In the genomic region with DNA sequence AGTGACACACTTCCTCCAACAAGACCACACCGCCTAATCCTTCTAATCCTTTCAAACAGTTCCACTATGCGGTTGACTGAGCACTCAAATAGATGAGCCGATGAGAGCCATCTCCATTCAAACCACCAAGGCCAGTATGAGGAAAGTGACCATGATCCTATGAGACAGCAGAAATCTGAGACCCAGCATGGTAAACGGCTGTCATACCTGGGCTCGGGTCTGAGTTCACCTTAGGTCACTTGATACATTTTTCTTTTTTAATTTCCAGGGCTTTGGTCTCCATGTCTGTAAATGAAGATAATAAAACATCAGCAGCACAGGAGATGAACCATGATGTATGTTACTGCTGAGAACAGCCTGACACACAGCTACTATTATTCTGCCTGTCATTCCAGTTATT, we compare ENCODE assay signal across 24 mouse cellular contexts. TPM values are rescaled to one million over a fixed set of nuclear protein-coding genes. Genes with fewer than 3 reads are reported as not detected.
DNase-seq lines count a peak whose midpoint lies in the region; ATAC-seq and TF ChIP-seq lines count a peak whose summit lies in the region.
"Had no signal": no experiment of that assay in that cellular context is flagged by ENCODE, and none has a peak within 500 bp of the region (broad histone marks: within the 10 kb centered on the region; RNA-seq: fewer than 3 reads in every experiment).

No protein-coding gene starts in this region.

- no peak for TF ChIP-seq CTCF in heart, adult 2 months (IDR thresholded peaks at IDR 0.05)
- TF ChIP-seq CTCF in midbrain, postnatal 0 days (IDR thresholded peaks at IDR 0.05) = no peak
- TF ChIP-seq CTCF in liver, postnatal 0 days (IDR thresholded peaks at IDR 0.05; ENCODE audit: low read depth) = no peak

- no peak for TF ChIP-seq POLR2A in heart, adult 2 months (IDR thresholded peaks at IDR 0.05; ENCODE audit: insufficient read depth, low read depth, low read length)

- H3K79me2 ChIP-seq in heart, adult 2 months (replicated peaks; ENCODE audit: control insufficient read depth, insufficient read depth, low read length) = no peaks in the 10 kb centered on the region

- H3K9ac ChIP-seq in heart, embryonic 11.5 days (ENCODE audit: low read depth, low read length) = no peak overlapping the region
- H3K9ac ChIP-seq in heart, adult 2 months (ENCODE audit: low read depth, low read length) = no peak overlapping the region
- no peak overlapping the region for H3K9ac ChIP-seq in midbrain, postnatal 0 days (replicated peaks; ENCODE audit: low read length, poor library complexity, severe bottlenecking)
- peak overlapping the region; percentile 68 for H3K9ac ChIP-seq in liver, postnatal 0 days (replicated peaks)
- H3K9ac ChIP-seq: forebrain, embryonic 12.5 days; limb, embryonic 12.5 days; midbrain, embryonic 12.5 days had no signal

- no peak overlapping the region for H3K4me3 ChIP-seq in heart, embryonic 11.5 days (ENCODE audit: low read depth, low read length)
- H3K4me3 ChIP-seq in heart, adult 2 months = no peak overlapping the region
- no peak overlapping the region for H3K4me3 ChIP-seq in midbrain, embryonic 10.5 days
- no peak overlapping the region for H3K4me3 ChIP-seq in midbrain, postnatal 0 days (ENCODE audit: low read depth, low read length)
- H3K4me3 ChIP-seq in liver, postnatal 0 days (ENCODE audit: low read depth, low read length) = peak overlapping the region; percentile 25; the same call in 1 of the 2 replicates
- H3K4me3 ChIP-seq: embryonic facial prominence, embryonic 10.5 days; forebrain, embryonic 12.5 days; layer of hippocampus, adult 2 months; limb, embryonic 12.5 days; midbrain, embryonic 12.5 days had no signal

- intact Hi-C loops in heart, adult 2 months (cut with DNase I) = no loop called here

- no peaks in the 10 kb centered on the region for H3K9me3 ChIP-seq in heart, embryonic 11.5 days (replicated peaks; ENCODE audit: control insufficient read depth, low read length)
- H3K9me3 ChIP-seq in midbrain, embryonic 10.5 days (replicated peaks) = peaks cover 11% of the 10 kb centered on the region
- no peaks in the 10 kb centered on the region for H3K9me3 ChIP-seq in midbrain, postnatal 0 days (ENCODE audit: low read length)
- no peaks in the 10 kb centered on the region for H3K9me3 ChIP-seq in liver, postnatal 0 days (ENCODE audit: low read length)

- 90% methylated on average over 5 of the region's 5 CpGs for WGBS in heart, embryonic 11.5 days (ENCODE audit: insufficient replicate concordance)
- WGBS in heart, adult 2 months = 97% methylated on average over 5 of the region's 5 CpGs
- 92% methylated on average over 5 of the region's 5 CpGs for WGBS in midbrain, embryonic 10.5 days
- 86% methylated on average over 5 of the region's 5 CpGs for WGBS in midbrain, postnatal 0 days
- 88% methylated on average over 5 of the region's 5 CpGs for WGBS in liver, postnatal 0 days (ENCODE audit: insufficient replicate concordance)

- no peak overlapping the region for H3K4me2 ChIP-seq in heart, embryonic 11.5 days
- H3K4me2 ChIP-seq in midbrain, postnatal 0 days (ENCODE audit: low read depth, low read length, poor library complexity, severe bottlenecking) = no peak overlapping the region
- peak overlapping the region; percentile 66 for H3K4me2 ChIP-seq in liver, postnatal 0 days (ENCODE audit: low read depth, low read length)
- H3K4me2 ChIP-seq: forebrain, embryonic 12.5 days; limb, embryonic 12.5 days; midbrain, embryonic 12.5 days had no signal

- no peak for DNase-seq in heart, adult 2 months
- DNase-seq in midbrain, embryonic 10.5 days (ENCODE audit: low spot score) = no peak
- DNase-seq in midbrain, postnatal 0 days (ENCODE audit: low spot score) = no peak
- no peak for DNase-seq in liver, postnatal 0 days
- DNase-seq in cerebellum, adult 11 months = no peak
- DNase-seq: adrenal gland, postnatal 25 days; cerebellum, adult 9-11 months; gastrocnemius, postnatal 10 days; heart, postnatal 4 days; kidney, postnatal 25 days; lung, adult 2 months; lung, postnatal 36 days; right cerebral cortex, postnatal 14 days had no signal

- H3K4me1 ChIP-seq in heart, embryonic 11.5 days (ENCODE audit: control insufficient read depth, insufficient read depth, low read length) = peaks cover 4% of the 10 kb centered on the region; the same call in 1 of the 2 replicates
- H3K4me1 ChIP-seq in heart, adult 2 months (ENCODE audit: control insufficient read depth, insufficient read depth, low read length) = peaks cover 9% of the 10 kb centered on the region
- H3K4me1 ChIP-seq in midbrain, embryonic 10.5 days = peaks cover 26% of the 10 kb centered on the region
- no peaks in the 10 kb centered on the region for H3K4me1 ChIP-seq in midbrain, postnatal 0 days (ENCODE audit: insufficient read depth, low read length)
- peaks cover 32% of the 10 kb centered on the region for H3K4me1 ChIP-seq in liver, postnatal 0 days (ENCODE audit: insufficient read depth)
- H3K4me1 ChIP-seq: limb, embryonic 12.5 days had no signal

- H3K27me3 ChIP-seq in heart, embryonic 11.5 days (ENCODE audit: control insufficient read depth, insufficient read depth, low read length) = no peaks in the 10 kb centered on the region
- no peaks in the 10 kb centered on the region for H3K27me3 ChIP-seq in heart, adult 2 months (ENCODE audit: control insufficient read depth, insufficient read depth, low read length)
- 0 out of 2 replicates have a peak, but pooled peaks cover 5% of the 10 kb centered on the region for H3K27me3 ChIP-seq in midbrain, embryonic 10.5 days (ENCODE audit: low read depth, poor library complexity, severe bottlenecking)
- H3K27me3 ChIP-seq in midbrain, postnatal 0 days (ENCODE audit: insufficient read depth, low read length) = no peaks in the 10 kb centered on the region
- no peaks in the 10 kb centered on the region for H3K27me3 ChIP-seq in liver, postnatal 0 days (ENCODE audit: insufficient read depth, low read length)
- H3K27me3 ChIP-seq: limb, embryonic 12.5 days; midbrain, embryonic 12.5 days had no signal

- no peak for TF ChIP-seq EP300 in heart, adult 2 months (IDR thresholded peaks at IDR 0.05; ENCODE audit: insufficient read depth, low read depth, low read length)
- no peak for TF ChIP-seq EP300 in liver, postnatal 0 days (IDR thresholded peaks at IDR 0.05; ENCODE audit: low read depth)

- peak overlapping the region; percentile 77 for H3K27ac ChIP-seq in heart, embryonic 11.5 days (ENCODE audit: low read depth, low read length)
- H3K27ac ChIP-seq in heart, adult 2 months = no peak overlapping the region
- H3K27ac ChIP-seq in midbrain, embryonic 10.5 days (replicated peaks) = peak overlapping the region; percentile 24; the same call in 1 of the 2 replicates
- no peak overlapping the region for H3K27ac ChIP-seq in midbrain, postnatal 0 days (ENCODE audit: low read depth, low read length)
- peak overlapping the region; percentile 97 for H3K27ac ChIP-seq in liver, postnatal 0 days (ENCODE audit: low read depth)
- H3K27ac ChIP-seq: embryonic facial prominence, embryonic 10.5 days; forebrain, embryonic 12.5 days; hindbrain, postnatal 0 days; layer of hippocampus, adult 2 months; limb, embryonic 12.5 days; midbrain, embryonic 12.5 days had no signal

- ATAC-seq in heart, embryonic 11.5 days (replicated peaks; ENCODE audit: insufficient number of reproducible peaks, low FRiP score, low TSS enrichment) = no peak
- ATAC-seq in midbrain, postnatal 0 days (ENCODE audit: low FRiP score) = no peak
- peak; percentile 8 for ATAC-seq in erythroid progenitor cell, adult 5-6 weeks (replicated peaks; ENCODE audit: low FRiP score, poor library complexity, severe bottlenecking)
- ATAC-seq in liver, postnatal 0 days = no peak
- ATAC-seq: CD4-positive, CD25-positive, alpha-beta regulatory T cell, adult 4 months; hindbrain, postnatal 0 days had no signal

- no peaks in the 10 kb centered on the region for H3K36me3 ChIP-seq in heart, embryonic 11.5 days (ENCODE audit: control insufficient read depth, insufficient read depth, low read length)
- H3K36me3 ChIP-seq in heart, adult 2 months (ENCODE audit: control insufficient read depth, insufficient read depth, low read length) = no peaks in the 10 kb centered on the region
- no peaks in the 10 kb centered on the region for H3K36me3 ChIP-seq in midbrain, embryonic 10.5 days
- H3K36me3 ChIP-seq in midbrain, postnatal 0 days (ENCODE audit: insufficient read depth, low read length) = no peaks in the 10 kb centered on the region
- H3K36me3 ChIP-seq in liver, postnatal 0 days (replicated peaks; ENCODE audit: insufficient read depth, low read length) = no peaks in the 10 kb centered on the region
- H3K36me3 ChIP-seq: embryonic facial prominence, embryonic 10.5 days; forebrain, embryonic 12.5 days; limb, embryonic 12.5 days; midbrain, embryonic 12.5 days had no signal

RNA-seq across cellular contexts. Expression of gene Phospho1, which starts 16.4 kb away (rescaled TPM):
- 1.1 TPM in 1 of 2 replicates, not detected in the other for polyA plus RNA-seq in heart, embryonic 11.5 days (2014; fragmentation: Nextera tagmentation; extraction: Ambion mirVana)
- total RNA-seq in heart, adult 2 months (2021) = 100 to 1,000 TPM; 181 to 206 TPM
- 193 and 244 TPM in 2 replicates for polyA plus RNA-seq in heart, adult 2 months (2012; rRNA removed)
- polyA plus RNA-seq in midbrain, embryonic 10.5 days (2016; fragmentation: Nextera tagmentation; extraction: Ambion mirVana) = 0.30 TPM in 1 of 2 replicates, not detected in the other
- total RNA-seq in midbrain, postnatal 0 days (2014; rRNA removed) = 0.85 and 2.1 TPM in 2 replicates
- polyA plus RNA-seq in midbrain, postnatal 0 days (2015; fragmentation: Nextera tagmentation; extraction: Ambion mirVana) = not detected in 2 replicates
- total RNA-seq in erythroid progenitor cell, adult 5-6 weeks (2015; ENCODE audit: low replicate concordance) = 10.1 and 12.6 TPM in 2 replicates
- 18.6 TPM in 1 of 2 replicates, not detected in the other for total RNA-seq in erythroid progenitor cell, adult 5-6 weeks (2017; ENCODE audit: low replicate concordance)
- polyA plus RNA-seq in liver, postnatal 0 days (2015; fragmentation: Nextera tagmentation; extraction: Ambion mirVana) = 1.9 and 2.0 TPM in 2 replicates
- polyA plus RNA-seq: CD4-positive, CD25-positive, alpha-beta regulatory T cell, adult 4 months; embryonic facial prominence, embryonic 10.5 days; forebrain, embryonic 12.5 days; kidney, embryonic 14.5 days; limb, embryonic 12.5 days; midbrain, embryonic 12.5 days; neural tube, embryonic 11.5 days had no signal

RNA-seq across cellular contexts. Expression of gene Gngt2, which starts 29.1 kb away (rescaled TPM):
- polyA plus RNA-seq in heart, embryonic 11.5 days (2014; fragmentation: Nextera tagmentation; extraction: Ambion mirVana) = 43.1 and 44.6 TPM in 2 replicates
- total RNA-seq in heart, adult 2 months (2021) = 10 to 100 TPM; 19.0 to 24.4 TPM
- 10.2 and 12.4 TPM in 2 replicates for polyA plus RNA-seq in heart, adult 2 months (2012; rRNA removed)
- polyA plus RNA-seq in midbrain, embryonic 10.5 days (2016; fragmentation: Nextera tagmentation; extraction: Ambion mirVana) = 4.4 and 6.1 TPM in 2 replicates
- 2.9 and 3.3 TPM in 2 replicates for total RNA-seq in midbrain, postnatal 0 days (2014; rRNA removed)
- 2.4 TPM in 2 replicates for polyA plus RNA-seq in midbrain, postnatal 0 days (2015; fragmentation: Nextera tagmentation; extraction: Ambion mirVana)
- total RNA-seq in erythroid progenitor cell, adult 5-6 weeks (2015; ENCODE audit: low replicate concordance) = 26.3 and 28.1 TPM in 2 replicates
- total RNA-seq in erythroid progenitor cell, adult 5-6 weeks (2017; ENCODE audit: low replicate concordance) = 14.6 and 20.5 TPM in 2 replicates
- polyA plus RNA-seq in liver, postnatal 0 days (2015; fragmentation: Nextera tagmentation; extraction: Ambion mirVana) = 30.2 and 32.2 TPM in 2 replicates

RNA-seq across cellular contexts. Expression of gene Abi3, which starts 34.4 kb away (rescaled TPM):
- 11.5 and 21.1 TPM in 2 replicates for polyA plus RNA-seq in heart, embryonic 11.5 days (2014; fragmentation: Nextera tagmentation; extraction: Ambion mirVana)
- total RNA-seq in heart, adult 2 months (2021) = 10 to 100 TPM in 1 of 2 experiments, 1 to 10 TPM in 1; 7.9 to 11.4 TPM
- polyA plus RNA-seq in heart, adult 2 months (2012; rRNA removed) = 16.3 and 23.2 TPM in 2 replicates
- polyA plus RNA-seq in midbrain, embryonic 10.5 days (2016; fragmentation: Nextera tagmentation; extraction: Ambion mirVana) = 3.5 and 3.6 TPM in 2 replicates
- total RNA-seq in midbrain, postnatal 0 days (2014; rRNA removed) = 1.0 and 1.1 TPM in 2 replicates
- 1.5 TPM in 2 replicates for polyA plus RNA-seq in midbrain, postnatal 0 days (2015; fragmentation: Nextera tagmentation; extraction: Ambion mirVana)
- 2.1 and 4.7 TPM in 2 replicates for total RNA-seq in erythroid progenitor cell, adult 5-6 weeks (2015; ENCODE audit: low replicate concordance)
- total RNA-seq in erythroid progenitor cell, adult 5-6 weeks (2017; ENCODE audit: low replicate concordance) = 2.3 and 16.0 TPM in 2 replicates
- 9.8 and 10.2 TPM in 2 replicates for polyA plus RNA-seq in liver, postnatal 0 days (2015; fragmentation: Nextera tagmentation; extraction: Ambion mirVana)

Comparison
In these comparisons a context has a peak if more than half of its experiments do, and no peak if none do; other contexts are left out.
1. H3K27ac ChIP-seq: peak in heart, embryonic 11.5 days (single experiment), midbrain, embryonic 10.5 days (single experiment) and liver, postnatal 0 days (single experiment); none in heart, adult 2 months (single experiment) and midbrain, postnatal 0 days (single experiment).
2. RNA of gene Phospho1, which starts 16.4 kb away (polyA plus RNA-seq): 193 to 244 TPM in heart, adult 2 months; 1.9 to 2.0 TPM in liver, postnatal 0 days, 1.1 TPM in heart, embryonic 11.5 days, 0.30 TPM in midbrain, embryonic 10.5 days and not detected in midbrain, postnatal 0 days; every median in the first group is over 10 times any median in the second.